Mouse (Mus musculus) spleen, postnatal 10 days (tissue): Measurements from ENCODE around the gene Phf12.
A peak's percentile ranks its signal among the peaks of the same experiment; 100 is the strongest.

Experiments used
- DNase-seq, 2 experiments: peaks; one replicate each; pipeline ENCODE4 v3.0.0; 2021 to 2022; ENCODE audit warnings: low spot score in 2 of 2

The Phf12 gene

DNA sequence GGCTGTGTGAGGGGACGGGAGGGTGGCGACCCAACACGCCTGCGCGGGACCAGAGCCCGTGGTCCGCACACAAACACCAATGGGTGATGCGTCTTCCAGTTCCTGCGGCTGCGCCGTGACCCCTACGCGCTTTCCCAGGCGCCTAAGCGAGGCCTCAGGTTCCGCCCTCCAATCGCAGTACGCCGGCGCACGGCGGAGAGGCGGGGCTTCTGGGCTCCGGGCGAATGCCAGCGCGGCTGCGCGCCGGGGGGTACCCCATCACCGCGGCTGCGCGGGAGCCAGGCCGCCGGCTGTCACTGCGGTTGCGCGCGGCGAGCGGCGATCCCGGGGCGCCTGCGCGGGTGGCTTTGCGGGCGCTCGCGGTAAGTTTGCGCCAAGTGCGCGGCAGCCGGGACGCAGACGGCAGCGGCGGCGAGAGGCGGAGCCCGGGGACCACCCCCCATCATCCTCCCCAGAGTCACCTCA lies at the start of gene Phf12:
Gene Phf12, plus strand, starts transcription at position 314 of the 465 bp plus-strand sequence.
- DNase-seq = peak; percentile 98 to 99

DNA sequence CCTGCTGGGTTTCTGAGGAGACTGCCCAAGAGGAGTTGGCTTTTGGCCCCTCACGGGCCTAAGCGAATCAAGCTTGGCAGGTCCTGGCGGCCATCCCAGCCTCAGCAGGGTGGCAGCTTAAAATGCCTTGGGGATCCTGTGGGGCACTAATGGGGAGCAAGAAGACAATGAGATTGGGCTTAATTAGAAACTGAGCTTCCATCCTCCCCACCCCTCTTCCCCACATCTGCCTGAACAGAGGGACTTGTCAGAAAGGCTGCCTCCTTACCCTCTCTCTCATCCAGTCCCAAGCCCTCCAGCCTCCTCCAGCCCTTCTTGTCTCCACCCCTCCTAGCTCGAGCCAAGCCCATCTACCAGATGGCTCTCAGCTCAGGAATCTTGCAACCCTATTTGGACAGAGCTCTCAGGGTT lies 48.4 kb upstream of the Phf12 start:
- DNase-seq = no peak

DNA sequence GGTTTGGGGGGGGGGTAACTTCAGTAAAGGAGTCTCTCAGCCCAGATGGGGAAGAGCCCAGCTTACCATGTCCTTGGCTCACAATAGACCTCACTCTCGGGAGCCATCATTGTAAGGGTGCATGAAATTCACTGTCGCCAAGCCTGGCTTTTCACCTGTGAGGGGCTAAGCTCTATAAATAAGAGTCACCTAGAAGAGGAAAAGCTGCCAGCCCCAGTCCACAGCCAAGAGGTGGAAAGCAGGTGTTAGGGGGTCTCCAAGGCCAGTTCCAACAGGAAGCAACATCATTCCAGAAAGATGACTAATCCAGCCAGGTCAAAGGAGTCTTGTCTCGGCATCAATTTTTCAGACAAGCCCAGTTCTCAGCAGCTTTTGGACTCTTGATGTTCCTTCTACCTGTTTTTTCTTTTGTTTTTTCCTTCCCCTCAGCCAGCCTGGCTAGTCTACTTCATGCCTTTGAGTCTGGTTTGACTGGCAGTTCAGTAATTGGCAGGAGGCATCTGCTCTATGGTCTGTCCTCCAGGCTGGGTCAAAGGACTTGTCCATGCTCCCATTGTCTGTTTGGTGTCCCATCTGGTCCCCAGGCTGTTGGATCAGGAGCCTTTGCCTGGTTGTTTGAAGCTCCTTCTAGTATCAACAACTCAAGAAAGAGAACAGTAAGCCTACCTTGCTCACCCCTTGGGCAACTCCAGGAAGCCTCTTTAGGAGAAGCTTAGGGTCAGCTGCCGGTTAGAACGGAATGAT lies 47.8 kb upstream of the Phf12 start:
- DNase-seq = no peak

DNA sequence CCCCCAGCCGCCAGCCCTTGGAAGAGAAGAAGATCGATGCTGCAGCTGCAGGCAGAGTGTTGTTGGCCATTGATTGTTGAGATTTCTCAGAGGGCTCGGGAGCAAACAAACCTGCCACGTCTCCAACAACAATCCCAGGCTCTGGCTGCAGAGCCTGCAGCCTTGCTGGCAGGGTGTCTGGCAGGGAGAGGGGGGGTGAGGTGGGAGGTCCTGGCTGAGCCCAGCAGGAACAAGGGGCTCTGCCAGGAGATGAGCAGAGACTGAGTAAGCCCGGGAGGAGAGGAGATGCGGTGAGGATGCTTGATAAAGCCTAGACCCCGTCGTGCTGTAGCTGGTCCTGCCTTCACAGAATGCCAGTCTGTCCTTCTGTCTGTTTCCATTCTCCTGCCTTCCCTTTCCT lies 45.7 kb upstream of the Phf12 start:
- no peak for DNase-seq

DNA sequence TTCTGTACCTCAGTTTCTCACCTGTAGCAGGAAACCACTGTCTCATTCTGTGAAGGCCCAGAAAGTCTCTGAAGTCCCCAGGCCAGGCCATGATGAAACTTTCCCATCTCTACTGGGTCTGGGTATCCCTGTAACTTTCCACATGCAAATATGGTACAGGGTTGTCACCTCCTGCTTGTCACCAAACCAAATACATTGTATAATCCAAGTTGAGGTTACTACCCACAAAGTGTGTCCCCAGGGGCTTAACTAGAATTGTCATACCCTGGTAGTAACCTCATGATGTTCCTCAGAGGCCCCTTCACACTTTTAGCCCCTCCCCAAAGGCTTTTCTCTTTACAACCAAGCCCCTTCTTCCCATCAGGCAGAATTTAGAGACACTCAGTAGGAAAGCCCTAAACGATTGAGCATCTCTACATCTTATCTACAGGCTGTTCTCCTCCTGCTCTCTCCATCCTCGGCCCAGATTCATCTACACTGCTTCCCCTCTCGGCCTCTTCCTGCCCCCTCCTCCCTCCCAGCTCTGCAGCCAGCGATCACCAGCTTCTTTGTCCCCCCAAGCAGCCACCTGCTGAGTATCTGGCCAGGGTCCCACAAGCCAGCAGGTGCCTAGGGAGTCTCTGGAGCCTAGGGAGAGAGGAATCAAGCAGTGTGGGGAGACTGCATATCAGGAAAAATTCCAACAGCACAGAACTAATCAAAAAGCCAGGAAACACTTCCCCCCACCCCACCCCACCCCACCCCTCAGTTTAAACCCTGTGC lies 44.7 kb upstream of the Phf12 start:
- DNase-seq = no peak

DNA sequence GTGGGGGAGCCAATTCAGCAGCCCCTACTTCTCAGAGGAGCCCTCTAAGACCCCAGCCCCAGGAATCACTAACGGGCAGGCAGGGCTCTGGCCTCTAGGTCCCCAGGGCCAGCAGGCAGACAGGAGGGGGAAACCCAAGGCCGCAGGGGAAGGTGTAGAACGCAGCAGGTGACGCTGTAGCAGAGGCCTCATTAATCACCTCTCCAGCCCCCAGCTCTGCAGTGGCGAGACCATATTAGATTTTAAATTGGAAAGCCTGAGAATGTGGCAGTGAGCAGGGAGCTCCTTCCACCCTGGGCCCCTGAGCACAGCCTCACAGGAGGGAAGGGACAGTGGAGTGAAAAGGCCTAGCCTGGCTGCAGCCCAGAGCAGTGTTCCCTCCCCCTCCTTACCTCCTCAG lies 40.3 kb upstream of the Phf12 start:
- no peak for DNase-seq

DNA sequence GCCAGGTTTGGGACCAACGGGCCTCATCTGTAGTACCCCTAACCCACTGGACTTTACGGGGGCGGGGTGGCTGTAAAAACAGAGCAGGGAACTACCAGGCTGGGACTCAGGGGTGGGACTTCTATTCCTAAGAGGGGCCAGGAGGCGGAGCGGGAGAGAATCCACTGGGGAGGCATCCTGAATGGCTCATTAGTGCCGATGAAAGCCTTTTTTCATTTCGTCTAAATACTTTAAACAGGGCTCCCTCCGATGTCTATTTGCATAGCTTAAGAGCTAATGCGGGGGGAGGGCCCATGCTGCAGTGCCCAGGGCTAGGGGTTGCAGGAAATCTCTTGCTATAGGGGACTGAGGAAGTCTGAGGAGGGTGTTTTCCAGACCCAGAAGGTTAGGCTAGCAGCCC lies 34.7 kb upstream of the Phf12 start:
- DNase-seq = no peak

DNA sequence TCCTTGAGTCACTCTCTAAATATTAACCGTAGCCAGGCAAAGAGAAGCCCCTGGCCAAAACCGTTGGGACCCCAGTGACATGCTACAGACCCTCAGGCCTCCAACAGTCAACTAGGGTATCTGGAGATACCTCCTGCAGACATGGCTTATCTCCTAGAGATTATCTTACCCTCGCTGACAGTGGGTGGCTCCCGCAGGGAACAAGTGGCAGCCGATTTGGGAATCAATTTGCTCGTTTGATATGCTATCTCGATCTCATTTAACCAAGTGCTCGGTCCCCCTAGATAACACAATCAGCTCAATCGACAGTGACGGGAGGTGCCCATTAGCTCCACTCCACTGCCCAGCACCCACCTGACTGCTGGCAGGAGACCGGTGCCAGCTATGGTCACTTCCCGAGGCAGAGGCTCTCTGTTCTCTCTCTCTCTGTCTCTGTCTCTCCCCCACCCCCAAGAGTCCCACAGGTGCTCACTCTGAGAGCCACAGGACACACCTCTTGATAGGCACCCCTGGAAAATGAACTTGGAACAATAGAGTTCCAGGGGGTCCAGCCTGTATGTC lies 32.3 kb upstream of the Phf12 start:
- DNase-seq = no peak

DNA sequence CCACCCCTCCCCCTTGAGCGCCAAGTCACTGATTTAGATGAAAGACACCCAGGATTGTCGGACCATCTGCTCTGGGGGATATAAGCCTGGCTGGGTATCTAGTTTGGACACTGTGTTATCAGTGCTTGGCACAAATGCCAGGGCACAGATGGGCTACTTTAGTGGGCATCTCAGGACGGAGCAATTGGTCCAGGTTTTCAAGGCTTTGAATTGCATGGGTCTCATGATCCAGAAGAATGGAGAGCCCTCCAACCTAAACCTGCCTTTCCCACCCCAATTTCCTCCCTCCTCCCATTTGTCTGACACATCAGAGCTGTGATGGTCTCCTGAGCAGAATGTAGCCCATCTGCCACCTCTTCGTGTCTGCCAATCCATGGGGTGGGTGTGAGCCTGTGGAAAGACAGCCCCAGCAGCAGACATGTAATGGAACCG lies 31.7 kb upstream of the Phf12 start:
- DNase-seq = no peak

DNA sequence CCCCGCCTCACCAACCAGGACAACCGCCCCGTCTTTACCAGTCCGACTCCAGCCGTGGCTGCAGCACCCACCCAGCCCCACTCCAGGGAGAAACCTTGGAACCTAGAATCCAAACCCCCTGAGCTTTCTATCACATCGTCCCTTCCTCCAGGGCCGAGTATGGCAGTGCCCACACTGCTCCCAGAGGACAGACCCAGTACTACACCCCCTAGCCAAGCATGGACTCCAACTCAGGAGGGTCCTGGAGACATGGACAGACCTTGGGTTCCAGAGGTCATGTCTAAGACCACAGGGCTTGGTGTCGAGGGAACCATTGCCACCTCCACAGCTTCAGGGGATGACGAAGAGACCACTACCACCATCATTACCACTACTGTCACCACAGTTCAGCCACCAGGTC lies 28.9 kb upstream of the Phf12 start:
- DNase-seq = peak in 1 of 2 experiments; percentile 51

DNA sequence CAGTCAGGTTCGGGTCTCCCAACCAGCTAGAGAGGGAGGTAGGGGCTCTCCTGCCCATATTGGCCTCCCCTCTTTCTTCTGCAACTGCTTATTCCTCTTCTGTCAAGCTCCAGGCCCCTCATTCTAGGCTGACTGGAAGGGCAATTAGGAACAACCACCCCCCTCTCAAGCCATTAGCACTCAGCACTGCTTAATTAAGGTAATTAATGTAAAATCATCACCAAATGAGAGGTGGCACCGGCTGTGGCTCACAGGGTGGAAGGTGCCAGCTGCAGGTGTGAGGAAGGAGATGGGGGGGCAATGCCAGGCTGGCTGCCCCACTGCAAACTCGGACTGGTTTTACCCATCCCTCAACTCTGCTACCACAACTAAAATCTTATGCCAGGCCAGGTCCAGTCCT lies 26.1 kb upstream of the Phf12 start:
- no peak for DNase-seq

DNA sequence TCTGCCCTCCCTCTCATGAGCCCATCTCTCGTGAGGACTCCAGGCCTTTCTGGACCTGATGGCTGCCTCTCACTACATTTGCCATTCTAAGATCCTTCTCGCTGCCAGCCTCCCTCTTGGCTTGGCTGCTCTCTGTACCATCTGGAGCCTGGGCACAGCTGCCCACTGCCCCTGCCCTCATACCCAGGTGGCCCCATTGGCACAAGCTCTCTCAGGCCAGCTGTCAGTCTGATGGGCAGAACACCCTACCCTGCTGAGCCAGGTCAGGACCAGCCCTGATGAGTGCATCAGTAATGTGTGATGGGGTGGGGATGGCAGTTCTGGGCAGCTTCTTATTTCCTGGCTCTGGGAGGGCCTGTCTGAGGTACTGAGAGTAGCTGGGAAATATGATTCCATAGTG lies 24.3 kb upstream of the Phf12 start:
- DNase-seq = no peak

DNA sequence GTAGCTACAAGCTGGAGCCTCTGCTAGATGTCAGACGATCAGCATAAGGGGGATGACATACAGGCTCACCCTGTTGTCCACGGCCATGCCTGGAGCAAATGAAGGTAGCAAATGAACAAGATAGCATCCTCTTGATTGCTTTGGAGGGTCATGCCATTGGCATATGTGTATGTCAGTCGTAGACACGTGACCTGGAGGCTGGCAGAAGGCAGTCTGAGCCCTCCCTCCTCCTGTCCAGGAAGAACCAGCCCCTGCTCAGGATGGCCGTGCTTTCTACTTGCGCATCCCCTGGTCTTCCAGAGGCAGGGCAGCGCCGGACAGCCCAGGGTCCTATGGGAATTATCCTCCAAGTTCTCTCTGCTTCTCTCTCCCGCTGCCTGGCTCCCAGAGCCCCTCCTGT lies 23.6 kb upstream of the Phf12 start:
- no peak for DNase-seq

DNA sequence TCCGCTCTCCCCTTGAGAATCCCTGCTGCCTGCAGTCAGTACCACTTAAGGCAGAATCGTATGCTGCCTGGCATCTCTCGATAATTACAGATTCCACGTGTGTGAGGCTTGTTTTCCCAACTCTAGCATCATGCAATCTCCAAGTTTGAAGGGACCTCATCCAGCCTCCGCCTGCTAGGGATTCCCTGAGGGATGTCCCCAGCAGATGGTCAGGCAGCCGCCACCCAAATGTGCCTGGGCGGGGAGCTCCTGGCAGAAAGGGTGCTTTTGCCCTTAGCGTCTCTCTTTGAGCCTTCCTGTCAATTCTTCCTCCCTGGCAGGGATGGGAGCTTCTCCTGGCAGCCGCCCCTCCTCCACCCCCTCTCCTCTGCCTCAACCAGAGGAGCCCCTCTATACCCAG lies 22.4 kb upstream of the Phf12 start:
- DNase-seq = no peak

DNA sequence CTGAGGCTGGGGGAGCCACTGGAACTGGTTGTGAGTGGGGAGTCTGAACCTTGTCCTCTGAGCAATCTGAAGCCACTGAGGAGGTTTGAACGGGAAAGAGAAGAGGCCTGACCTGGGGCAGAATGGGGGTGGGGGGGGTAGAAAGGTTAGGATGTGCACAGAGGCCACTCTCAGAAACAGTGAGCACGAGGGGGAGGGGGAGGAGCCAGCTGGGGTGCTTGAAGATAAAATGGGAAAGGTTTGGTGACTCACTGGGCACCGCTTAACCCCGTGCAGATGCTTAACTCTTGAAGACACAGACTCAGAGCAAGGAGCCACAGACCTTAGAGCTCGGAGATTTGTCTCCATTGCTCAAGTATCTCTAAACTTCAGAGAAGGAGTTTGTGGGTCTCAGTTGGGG lies 21.7 kb upstream of the Phf12 start:
- DNase-seq = no peak

DNA sequence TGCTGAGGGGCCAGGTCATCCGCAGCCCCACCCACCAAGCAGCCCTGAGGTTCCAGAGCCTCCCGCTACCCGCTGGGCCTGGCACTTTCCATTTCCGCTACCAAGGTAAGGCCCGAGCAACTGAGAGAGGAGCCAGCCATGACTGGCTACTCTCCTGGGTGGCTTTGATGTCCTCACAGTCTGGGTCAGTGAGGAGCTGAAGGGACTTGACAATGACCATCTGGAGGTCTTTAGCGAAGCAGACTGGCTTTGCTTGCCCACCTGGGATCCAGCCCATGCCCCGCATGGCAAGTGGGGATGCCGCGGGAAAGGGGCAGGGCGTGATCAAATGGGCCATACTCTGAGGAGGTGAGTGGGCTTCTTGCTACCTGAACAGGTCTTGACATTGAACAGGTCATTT lies 19.6 kb upstream of the Phf12 start:
- DNase-seq = no peak

DNA sequence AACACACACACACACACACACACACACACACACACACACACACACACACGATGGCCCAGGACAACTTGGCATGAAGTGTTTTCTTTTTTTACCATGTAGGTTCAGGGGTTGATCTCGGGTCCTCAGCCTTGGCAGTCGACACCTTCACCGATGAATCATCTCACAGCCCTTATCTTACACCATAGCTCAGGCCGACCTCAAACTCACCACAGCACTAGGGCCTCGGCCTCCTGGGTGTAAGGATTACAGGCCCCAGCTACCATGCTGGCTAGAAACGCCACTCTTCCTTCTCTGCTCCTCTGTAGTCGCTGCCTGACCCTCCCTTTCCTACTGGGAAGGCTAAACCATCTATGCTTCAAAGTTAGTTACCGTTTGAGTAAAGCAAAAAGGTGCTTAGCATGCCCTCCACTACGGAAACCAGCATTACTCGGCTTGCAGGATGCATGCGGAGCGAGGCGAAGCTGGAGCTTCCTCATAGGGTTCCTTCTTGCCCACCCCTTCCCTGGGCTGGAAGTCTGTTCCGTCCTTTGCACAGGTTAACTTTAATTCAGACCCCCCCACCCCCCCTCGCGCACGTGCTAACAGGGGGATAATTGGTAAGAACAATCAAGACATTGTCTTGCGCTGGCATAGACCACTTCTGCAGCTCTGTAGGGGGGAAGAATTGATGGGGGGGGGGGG lies 18.0 kb upstream of the Phf12 start:
- DNase-seq = no peak

DNA sequence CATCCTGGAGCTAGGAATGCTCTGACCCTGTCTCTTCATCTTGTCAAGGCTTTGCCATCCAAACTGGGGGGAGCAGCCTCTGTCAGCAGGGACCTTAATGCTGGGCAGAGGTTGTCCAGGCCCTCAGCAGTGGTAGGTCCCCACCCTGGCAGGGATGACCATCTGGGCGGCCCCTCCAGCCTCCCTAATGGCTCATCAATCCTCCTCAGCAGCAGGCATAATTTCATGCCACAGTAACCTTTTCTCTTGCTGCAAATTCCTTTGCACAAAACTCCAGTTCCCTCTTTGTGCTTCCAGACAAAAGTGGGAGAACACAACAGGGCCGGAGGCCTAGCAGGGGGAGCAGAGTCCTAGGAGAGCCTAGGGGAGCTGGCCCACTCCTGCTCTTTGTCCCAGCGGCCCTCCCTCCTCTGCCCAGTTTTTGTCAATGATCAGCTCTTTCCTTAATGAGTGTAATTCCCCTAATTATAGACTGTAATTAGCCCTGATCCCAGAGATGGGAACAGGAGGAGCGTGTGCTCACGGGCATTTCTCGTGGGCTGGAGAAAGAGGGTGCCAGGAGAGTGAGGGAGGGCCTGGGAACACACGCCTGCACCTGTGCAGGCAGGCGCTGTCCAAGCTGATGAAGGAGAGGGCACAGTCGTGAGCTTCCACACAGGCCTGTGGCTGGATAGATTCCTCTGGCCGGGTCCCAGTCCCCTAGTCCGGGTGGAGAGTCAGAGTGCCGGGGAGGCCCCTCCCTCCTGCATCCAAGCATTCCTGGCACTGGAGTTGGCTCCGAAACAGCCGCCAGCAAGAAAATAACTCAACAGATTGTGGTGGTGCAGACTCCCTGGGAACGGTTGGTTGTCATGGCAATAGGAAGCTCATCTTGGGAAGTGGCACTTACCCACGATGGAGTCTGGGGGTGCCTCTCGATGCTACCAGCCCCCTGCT lies 17.2 kb upstream of the Phf12 start:
- DNase-seq = no peak

DNA sequence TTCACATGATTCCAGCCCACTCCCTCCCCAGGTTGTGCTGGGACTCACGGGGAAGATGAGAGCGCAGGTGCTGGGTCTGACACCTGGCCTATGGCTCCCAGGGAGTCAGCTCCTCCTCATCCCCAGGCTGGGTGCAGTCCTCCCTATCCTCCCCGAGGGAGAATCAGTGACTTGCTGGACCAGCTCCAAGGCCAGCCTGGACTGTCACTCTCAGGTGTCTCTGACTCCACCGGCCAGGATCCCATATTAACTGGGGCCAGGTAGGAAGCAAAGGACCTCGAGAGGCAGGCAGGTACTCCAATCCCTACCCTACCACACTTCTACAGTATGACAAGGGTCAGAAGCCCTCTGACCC lies 16.5 kb upstream of the Phf12 start:
- DNase-seq = no peak

DNA sequence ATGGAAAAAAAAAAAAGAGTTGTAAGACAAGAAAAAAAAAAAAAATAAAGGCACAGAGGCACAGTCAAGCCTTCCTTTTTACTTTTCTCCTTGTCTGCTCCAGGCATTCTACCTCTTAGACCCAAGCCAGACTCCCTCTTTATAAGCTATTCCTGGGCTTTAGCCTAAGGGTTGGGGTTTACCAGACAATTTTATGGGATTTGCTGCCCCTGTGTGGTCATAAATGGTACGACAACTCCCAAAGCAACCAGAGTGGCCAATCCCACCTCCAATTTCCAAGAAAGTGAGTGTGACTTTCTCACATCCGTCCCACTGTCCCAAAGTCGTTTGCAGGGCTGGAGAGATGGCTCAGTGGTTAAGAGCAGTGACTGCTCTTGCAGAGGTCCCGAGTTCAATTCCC lies 15.4 kb upstream of the Phf12 start:
- DNase-seq = peak; percentile 60 to 75

DNA sequence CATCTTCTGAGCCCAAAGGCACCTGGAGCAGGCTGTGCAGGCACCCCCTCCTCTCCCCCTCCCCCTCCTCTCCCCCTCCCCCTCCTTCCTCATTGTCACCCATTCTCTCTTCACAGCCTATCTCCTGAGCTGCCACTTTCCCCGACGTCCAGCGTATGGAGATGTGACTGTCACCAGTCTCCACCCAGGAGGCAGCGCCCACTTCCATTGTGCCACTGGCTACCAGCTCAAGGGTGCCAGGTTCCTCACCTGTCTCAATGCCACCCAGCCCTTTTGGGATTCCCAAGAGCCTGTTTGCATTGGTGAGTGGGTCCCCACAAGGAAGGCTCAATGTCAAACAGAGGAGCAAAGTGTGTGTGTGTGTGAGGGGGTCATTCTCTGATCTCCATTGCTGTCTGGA lies 13.8 kb upstream of the Phf12 start:
- DNase-seq = no peak
